Mouse (Mus musculus): Measurements from ENCODE around the gene Faxc. TPM values are rescaled to one million over a fixed set of nuclear protein-coding genes. Genes with fewer than 3 reads are reported as not detected.

The Faxc gene
- polyA plus RNA-seq, 1 experiment from 2014 or later, result 3.6 TPM

GRCm38 (mm10) chr4:21989571-21990091, 58.5 kb downstream of the Faxc start:
- ATAC-seq (replicated peaks; ENCODE audit: insufficient number of reproducible peaks, low FRiP score, low TSS enrichment), result no peak
- Histone ChIP-seq H3K9ac (ENCODE audit: low read depth, low read length) (no peak overlapping the region), H3K27ac (ENCODE audit: low read depth, low read length) (no peak overlapping the region), H3K27me3 (ENCODE audit: control insufficient read depth, insufficient read depth, low read length) (no peaks in the 10 kb centered on the region), H3K4me3 (ENCODE audit: low read depth, low read length) (no peak overlapping the region), H3K4me1 (ENCODE audit: control insufficient read depth, insufficient read depth, low read length) (no peaks in the 10 kb centered on the region), H3K9me3 (replicated peaks; ENCODE audit: control insufficient read depth, low read length) (no peaks in the 10 kb centered on the region), H3K4me2 (no peak overlapping the region), H3K36me3 (ENCODE audit: control insufficient read depth, insufficient read depth, low read length) (no peaks in the 10 kb centered on the region)
- 88% methylated on average over 3 of the region's 3 CpGs for WGBS (ENCODE audit: insufficient replicate concordance)

- Histone ChIP-seq H3K4me2 (no peak overlapping the region), H3K9me3 (replicated peaks; ENCODE audit: control insufficient read depth, low read length) (no peaks in the 10 kb centered on the region), H3K36me3 (ENCODE audit: control insufficient read depth, insufficient read depth, low read length) (no peaks in the 10 kb centered on the region), H3K4me3 (ENCODE audit: low read depth, low read length) (no peak overlapping the region), H3K4me1 (ENCODE audit: control insufficient read depth, insufficient read depth, low read length) (no peaks in the 10 kb centered on the region), H3K27me3 (ENCODE audit: control insufficient read depth, insufficient read depth, low read length) (no peaks in the 10 kb centered on the region), H3K27ac (ENCODE audit: low read depth, low read length) (no peak overlapping the region), H3K9ac (ENCODE audit: low read depth, low read length) (no peak overlapping the region)
- WGBS (ENCODE audit: insufficient replicate concordance), result 35% methylated on average over 3 of the region's 3 CpGs
- ATAC-seq (replicated peaks; ENCODE audit: insufficient number of reproducible peaks, low FRiP score, low TSS enrichment), result no peak
Observed at GRCm38 (mm10) chr4:21990580-21991235, 59.6 kb downstream of the Faxc start.

- no peak overlapping the region for H3K9ac ChIP-seq (ENCODE audit: low read depth, low read length)
- H3K9me3 ChIP-seq (replicated peaks; ENCODE audit: control insufficient read depth, low read length), result no peaks in the 10 kb centered on the region
- H3K4me3 ChIP-seq (ENCODE audit: low read depth, low read length), result no peak overlapping the region
- 0 out of 2 replicates have a peak overlapping the region, but pooled peaks have one; percentile 0 for H3K4me2 ChIP-seq
- WGBS (ENCODE audit: insufficient replicate concordance), result 10% methylated on average over 9 of the region's 9 CpGs
- no peak for ATAC-seq (replicated peaks; ENCODE audit: insufficient number of reproducible peaks, low FRiP score, low TSS enrichment)
- no peaks in the 10 kb centered on the region for H3K36me3 ChIP-seq (ENCODE audit: control insufficient read depth, insufficient read depth, low read length)
- H3K27ac ChIP-seq (ENCODE audit: low read depth, low read length), result no peak overlapping the region
- H3K27me3 ChIP-seq (ENCODE audit: control insufficient read depth, insufficient read depth, low read length), result no peaks in the 10 kb centered on the region
- no peaks in the 10 kb centered on the region for H3K4me1 ChIP-seq (ENCODE audit: control insufficient read depth, insufficient read depth, low read length)
Observed at GRCm38 (mm10) chr4:22017656-22018379, 86.7 kb downstream of the Faxc start.

GRCm38 (mm10) chr4:22018414-22018813, 87.3 kb downstream of the Faxc start:
- Histone ChIP-seq H3K4me1 (ENCODE audit: control insufficient read depth, insufficient read depth, low read length) (no peaks in the 10 kb centered on the region), H3K27ac (ENCODE audit: low read depth, low read length) (no peak overlapping the region), H3K9ac (ENCODE audit: low read depth, low read length) (no peak overlapping the region), H3K9me3 (replicated peaks; ENCODE audit: control insufficient read depth, low read length) (no peaks in the 10 kb centered on the region), H3K4me3 (ENCODE audit: low read depth, low read length) (no peak overlapping the region), H3K4me2 (no peak overlapping the region), H3K36me3 (ENCODE audit: control insufficient read depth, insufficient read depth, low read length) (no peaks in the 10 kb centered on the region), H3K27me3 (ENCODE audit: control insufficient read depth, insufficient read depth, low read length) (no peaks in the 10 kb centered on the region)
- ATAC-seq (replicated peaks; ENCODE audit: insufficient number of reproducible peaks, low FRiP score, low TSS enrichment), result no peak
- WGBS (ENCODE audit: insufficient replicate concordance), result 50% methylated on average over 5 of the region's 5 CpGs

GRCm38 (mm10) chr4:22029951-22030350, 98.8 kb downstream of the Faxc start:
- 82% methylated on average over 2 of the region's 2 CpGs for WGBS (ENCODE audit: insufficient replicate concordance)
- Histone ChIP-seq H3K4me3 (ENCODE audit: low read depth, low read length) (no peak overlapping the region), H3K36me3 (ENCODE audit: control insufficient read depth, insufficient read depth, low read length) (no peaks in the 10 kb centered on the region), H3K4me2 (no peak overlapping the region), H3K4me1 (ENCODE audit: control insufficient read depth, insufficient read depth, low read length) (no peaks in the 10 kb centered on the region), H3K27me3 (ENCODE audit: control insufficient read depth, insufficient read depth, low read length) (no peaks in the 10 kb centered on the region), H3K9ac (ENCODE audit: low read depth, low read length) (no peak overlapping the region), H3K9me3 (replicated peaks; ENCODE audit: control insufficient read depth, low read length) (no peaks in the 10 kb centered on the region), H3K27ac (ENCODE audit: low read depth, low read length) (no peak overlapping the region)
- no peak for ATAC-seq (replicated peaks; ENCODE audit: insufficient number of reproducible peaks, low FRiP score, low TSS enrichment)

Other genes starting within 250 kb of the Faxc start
- gene Prdm13, start 245.4 kb upstream of the Faxc start, polyA plus RNA-seq (2014; fragmentation: Nextera tagmentation; extraction: Ambion mirVana), result not detected in 2 replicates
- 29.5 and 31.0 TPM in 2 replicates for gene Ccnc, start 203.6 kb upstream of the Faxc start, polyA plus RNA-seq (2014; fragmentation: Nextera tagmentation; extraction: Ambion mirVana)
- 9.8 and 11.9 TPM in 2 replicates for gene Usp45, start 164.2 kb upstream of the Faxc start, polyA plus RNA-seq (2014; fragmentation: Nextera tagmentation; extraction: Ambion mirVana)
- 24.4 and 26.4 TPM in 2 replicates for gene Tstd3, start 164.1 kb upstream of the Faxc start, polyA plus RNA-seq (2014; fragmentation: Nextera tagmentation; extraction: Ambion mirVana)
- gene Pnisr, start 83.7 kb upstream of the Faxc start, polyA plus RNA-seq (2014; fragmentation: Nextera tagmentation; extraction: Ambion mirVana), result 90.5 and 106 TPM in 2 replicates
- 14.8 and 16.9 TPM in 2 replicates for gene Coq3, start 51.7 kb upstream of the Faxc start, polyA plus RNA-seq (2014; fragmentation: Nextera tagmentation; extraction: Ambion mirVana)